Mouse (Mus musculus) liver, embryonic 16.5 days (tissue): ENCODE measurements around the gene Cdkal1. TPM values are rescaled to one million over a fixed set of nuclear protein-coding genes. Genes with fewer than 3 reads are reported as not detected.

Experiments used
- ATAC-seq: fragments of 200-750 bp; cut with Nextera tagmentation; 2 replicates; pipeline ENCODE4 v1.8.0; 2017; ENCODE audit warnings: low read depth, mild to moderate bottlenecking, moderate number of reproducible peaks, moderate library complexity
- H3K27ac ChIP-seq: fragments of 300-500 bp; sonication (generic); 2 replicates; pipeline ENCODE4 v1.5.1; 2014; ENCODE audit warnings: mild to moderate bottlenecking, low read length
- H3K27me3 ChIP-seq: fragments of 300-500 bp; sonication (generic); 2 replicates; pipeline ENCODE4 v1.6.1; 2014; ENCODE audit warnings: low read depth, low read length, mixed read lengths; ENCODE audit not compliant: control insufficient read depth, insufficient read depth
- H3K36me3 ChIP-seq: fragments of 300-500 bp; sonication (generic); 2 replicates; pipeline ENCODE4 v1.6.1; 2014; ENCODE audit warnings: mild to moderate bottlenecking; ENCODE audit not compliant: control insufficient read depth, insufficient read depth
- H3K4me1 ChIP-seq: fragments of 300-500 bp; sonication (generic); 2 replicates; pipeline ENCODE4 v1.6.1; 2014; ENCODE audit warnings: low read depth, low read length, mixed read lengths; ENCODE audit not compliant: control insufficient read depth
- H3K4me2 ChIP-seq: fragments of 300-500 bp; sonication (generic); 2 replicates; pipeline ENCODE4 v1.6.1; 2014; ENCODE audit warnings: low read depth, low read length, mixed read lengths
- H3K4me3 ChIP-seq: fragments of 300-500 bp; sonication (generic); 2 replicates; pipeline ENCODE4 v1.5.1; 2014; ENCODE audit warnings: low read depth, mild to moderate bottlenecking, low read length
- H3K9ac ChIP-seq: fragments of 300-500 bp; sonication (generic); 2 replicates; pipeline ENCODE4 v1.6.1; 2014; ENCODE audit warnings: low read depth, low read length
- H3K9me3 ChIP-seq: fragments of 300-500 bp; sonication (generic); replicated peaks from 2 replicates; pipeline ENCODE4 v1.6.1; 2016; ENCODE audit warnings: low read length; ENCODE audit not compliant: control insufficient read depth
- WGBS: fragments of 180-500 bp; shearing (Covaris S2); extraction: QIAGEN DNeasy Blood & Tissue Kit; methylation state at CpG from one replicate; pipeline ENCODE4 v1.1.7; 2014; ENCODE audit not compliant: insufficient replicate concordance; 5-methylcytosine and 5-hydroxymethylcytosine counted together
- polyA plus RNA-seq: library from polyadenylated mRNA; unstranded; fragments of >200 nt; fragmentation: Nextera tagmentation; extraction: Ambion mirVana; gene quantifications from 2 replicates; pipeline ENCODE4 v1.2.1, GENCODE M21; 2015

Cdkal1 gene
- polyA plus RNA-seq, 1 experiment from 2014 or later: 9.3 TPM

DNA sequence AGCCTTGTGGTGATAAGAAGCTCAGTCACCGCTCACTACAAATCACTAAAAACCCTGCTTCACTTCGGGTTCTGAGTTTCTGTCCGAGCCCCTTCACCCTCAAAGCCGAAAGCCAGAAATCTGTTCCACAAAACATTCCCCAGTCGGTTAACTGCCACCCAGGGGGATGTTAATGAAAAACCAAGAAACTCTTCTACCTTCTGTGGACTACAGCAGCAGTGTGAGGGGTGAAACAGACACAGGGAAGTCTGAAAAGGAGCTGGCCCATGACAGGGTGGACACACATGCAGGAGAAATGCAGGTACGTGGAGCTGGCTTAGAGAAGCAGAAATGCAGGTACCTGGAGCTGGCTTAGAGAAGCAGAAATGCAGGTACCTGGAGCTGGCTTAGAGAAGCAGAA lies 166.6 kb downstream of the Cdkal1 start:
- WGBS: 50% methylated on average over 6 of the region's 6 CpGs
- no peak for ATAC-seq
- Histone ChIP-seq H3K4me3 (no peak overlapping the region), H3K4me2 (no peak overlapping the region), H3K36me3 (no peaks in the 10 kb centered on the region), H3K27me3 (no peaks in the 10 kb centered on the region), H3K4me1 (no peaks in the 10 kb centered on the region), H3K9me3 (no peaks in the 10 kb centered on the region), H3K27ac (no peak overlapping the region), H3K9ac (no peak overlapping the region)

DNA sequence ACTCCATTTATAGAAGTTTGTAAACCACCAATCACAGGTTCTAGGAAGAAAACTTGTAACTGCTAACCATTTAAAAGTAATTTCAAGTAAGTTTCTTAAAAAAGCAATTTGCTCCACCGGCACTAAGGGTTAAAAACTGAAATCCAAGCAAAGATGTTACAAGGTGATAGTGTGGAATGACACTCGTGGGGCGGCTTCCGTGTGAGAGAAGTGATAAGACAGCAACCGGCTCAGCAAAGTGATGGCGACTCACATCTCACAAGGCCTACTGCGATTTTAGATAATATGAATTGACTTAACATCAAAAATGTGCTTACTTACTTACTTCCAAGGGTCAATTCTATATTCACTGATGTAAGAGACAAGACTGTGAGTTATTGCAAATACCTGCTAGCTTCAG lies 167.6 kb downstream of the Cdkal1 start:
- no peak for ATAC-seq
- Histone ChIP-seq H3K4me2 (no peak overlapping the region), H3K9me3 (no peaks in the 10 kb centered on the region), H3K27me3 (no peaks in the 10 kb centered on the region), H3K4me1 (no peaks in the 10 kb centered on the region), H3K9ac (no peak overlapping the region), H3K36me3 (no peaks in the 10 kb centered on the region), H3K4me3 (no peak overlapping the region), H3K27ac (no peak overlapping the region)
- 31% methylated on average over 7 of the region's 7 CpGs for WGBS

DNA sequence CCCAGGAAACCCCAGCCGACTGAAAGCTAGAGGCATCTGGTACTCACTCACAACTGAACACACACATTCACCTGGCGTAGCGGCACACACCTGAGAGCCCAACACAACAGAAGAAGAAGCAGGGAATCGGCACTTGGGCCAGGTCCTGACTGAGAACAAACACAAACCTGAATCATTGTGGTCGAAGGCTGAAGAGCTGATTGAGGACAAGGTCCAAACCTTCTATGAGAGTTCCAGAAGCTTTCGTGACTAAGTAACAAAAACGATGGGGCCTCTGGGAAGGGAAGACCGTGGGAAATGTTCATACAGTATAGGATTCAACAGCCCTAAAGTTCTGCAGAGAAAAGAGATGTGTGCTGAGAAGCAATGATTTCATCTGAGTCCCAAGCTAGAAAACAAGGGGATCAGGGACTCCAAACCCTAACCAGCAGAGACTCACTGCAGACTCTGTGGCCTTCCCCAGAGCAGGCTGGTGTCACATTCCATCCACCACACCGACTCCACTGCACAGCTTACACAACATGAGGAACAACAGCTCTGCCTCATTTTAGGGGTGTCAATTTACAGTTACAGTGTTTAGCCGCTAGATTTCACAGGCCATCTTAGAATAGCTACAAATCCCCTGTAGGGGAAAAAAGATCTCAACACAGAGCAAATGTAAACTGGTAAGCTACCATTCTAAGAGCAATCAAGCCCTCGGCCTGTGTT lies 175.8 kb downstream of the Cdkal1 start:
- ATAC-seq: no peak
- no peaks in the 10 kb centered on the region for H3K4me1 ChIP-seq
- H3K9me3 ChIP-seq: no peaks in the 10 kb centered on the region
- H3K4me2 ChIP-seq: no peak overlapping the region
- no peak overlapping the region for H3K4me3 ChIP-seq
- no peak overlapping the region for H3K27ac ChIP-seq
- no peaks in the 10 kb centered on the region for H3K27me3 ChIP-seq
- WGBS: 73% methylated on average over 11 of the region's 11 CpGs
- no peak overlapping the region for H3K9ac ChIP-seq
- H3K36me3 ChIP-seq: no peaks in the 10 kb centered on the region

DNA sequence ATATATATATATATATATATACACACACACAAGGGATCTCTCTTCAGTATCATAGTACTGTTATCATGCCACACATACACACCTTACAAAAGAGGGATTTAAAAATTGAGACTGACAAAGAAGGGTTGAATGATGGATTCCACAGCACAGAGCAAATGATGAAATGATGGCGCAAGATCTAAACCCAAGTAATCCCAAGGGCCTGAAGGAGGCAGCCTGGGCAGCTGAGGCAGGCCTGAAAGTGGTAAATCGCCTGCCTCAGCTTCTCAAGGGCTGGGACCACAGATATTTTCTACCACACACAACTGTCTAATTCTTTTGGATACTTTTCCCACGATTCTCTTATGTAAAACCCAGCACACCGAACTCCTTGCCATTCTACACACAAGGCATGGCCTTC lies 177.9 kb downstream of the Cdkal1 start:
- H3K27ac ChIP-seq: no peak overlapping the region
- no peaks in the 10 kb centered on the region for H3K9me3 ChIP-seq
- no peaks in the 10 kb centered on the region for H3K4me1 ChIP-seq
- WGBS: 72% methylated on average over 4 of the region's 4 CpGs
- H3K27me3 ChIP-seq: no peaks in the 10 kb centered on the region
- no peak for ATAC-seq
- H3K9ac ChIP-seq: no peak overlapping the region
- H3K4me3 ChIP-seq: no peak overlapping the region
- no peak overlapping the region for H3K4me2 ChIP-seq
- H3K36me3 ChIP-seq: no peaks in the 10 kb centered on the region

GRCm38 (mm10) chr13:29670626-29671025 lies 184.8 kb downstream of the Cdkal1 start:
- H3K4me1 ChIP-seq: no peaks in the 10 kb centered on the region
- 65% methylated on average over 3 of the region's 3 CpGs for WGBS

GRCm38 (mm10) chr13:29663908-29664307 lies 191.6 kb downstream of the Cdkal1 start:
- whole genome bisulfite sequencing: 29% methylated on average over 3 of the region's 3 CpGs
- Histone ChIP-seq H3K4me1 (no peaks in the 10 kb centered on the region), H3K27ac (no peak overlapping the region), H3K9me3 (no peaks in the 10 kb centered on the region), H3K36me3 (no peaks in the 10 kb centered on the region), H3K27me3 (no peaks in the 10 kb centered on the region), H3K4me3 (no peak overlapping the region), H3K4me2 (no peak overlapping the region), H3K9ac (no peak overlapping the region)
- no peak for ATAC-seq

More at GRCm38 (mm10) chr13:29670626-29671025, 184.8 kb downstream of the Cdkal1 start:
- H3K4me2 ChIP-seq: no peak overlapping the region
- ATAC-seq: no peak
- no peaks in the 10 kb centered on the region for H3K9me3 ChIP-seq
- H3K9ac ChIP-seq: no peak overlapping the region
- no peak overlapping the region for H3K27ac ChIP-seq
- H3K4me3 ChIP-seq: no peak overlapping the region
- H3K36me3 ChIP-seq: no peaks in the 10 kb centered on the region
- H3K27me3 ChIP-seq: no peaks in the 10 kb centered on the region

GRCm38 (mm10) chr13:29655841-29656365 lies 199.6 kb downstream of the Cdkal1 start:
- Histone ChIP-seq H3K36me3 (no peaks in the 10 kb centered on the region), H3K4me2 (no peak overlapping the region), H3K27ac (no peak overlapping the region), H3K4me1 (no peaks in the 10 kb centered on the region), H3K27me3 (no peaks in the 10 kb centered on the region), H3K9ac (no peak overlapping the region), H3K4me3 (no peak overlapping the region), H3K9me3 (no peaks in the 10 kb centered on the region)
- 75% methylated on average over 11 of the region's 11 CpGs for WGBS
- ATAC-seq: no peak

- Histone ChIP-seq H3K27ac (no peak overlapping the region), H3K4me3 (no peak overlapping the region), H3K9ac (no peak overlapping the region), H3K36me3 (no peaks in the 10 kb centered on the region), H3K4me2 (no peak overlapping the region), H3K9me3 (no peaks in the 10 kb centered on the region), H3K4me1 (no peaks in the 10 kb centered on the region), H3K27me3 (no peaks in the 10 kb centered on the region)
- WGBS: 66% methylated on average over 4 of the region's 4 CpGs
- ATAC-seq: no peak
These were observed 202.1 kb downstream of the Cdkal1 start for GRCm38 (mm10) chr13:29653407-29653806.

GRCm38 (mm10) chr13:29652791-29653190 lies 202.7 kb downstream of the Cdkal1 start:
- 65% methylated on average over 6 of the region's 6 CpGs for WGBS
- H3K27me3 ChIP-seq: no peaks in the 10 kb centered on the region
- no peak overlapping the region for H3K9ac ChIP-seq
- H3K4me2 ChIP-seq: no peak overlapping the region
- no peaks in the 10 kb centered on the region for H3K9me3 ChIP-seq
- H3K27ac ChIP-seq: no peak overlapping the region
- no peaks in the 10 kb centered on the region for H3K4me1 ChIP-seq
- H3K36me3 ChIP-seq: no peaks in the 10 kb centered on the region
- no peak overlapping the region for H3K4me3 ChIP-seq
- ATAC-seq: no peak
